In genomic region chr6:116047366-116047765, GRCm38 (mm10) we compare ENCODE assay signal across 17 mouse cellular contexts. TPM values are rescaled to one million over a fixed set of nuclear protein-coding genes. Genes with fewer than 3 reads are reported as not detected.
DNase-seq lines count a peak whose midpoint lies in the region; ATAC-seq and TF ChIP-seq lines count a peak whose summit lies in the region.
"Had no signal": no experiment of that assay in that cellular context is flagged by ENCODE, and none has a peak within 500 bp of the region (broad histone marks: within the 10 kb centered on the region; RNA-seq: fewer than 3 reads in every experiment).

No protein-coding gene starts in this region.

- TF ChIP-seq POLR2A in bone marrow macrophage, adult 2 months (IDR thresholded peaks at IDR 0.05; ENCODE audit: borderline replicate concordance, low read depth, low read length): no peak

- no peak for TF ChIP-seq CTCF in bone marrow macrophage, adult 2 months (IDR thresholded peaks at IDR 0.05; ENCODE audit: low read depth, low read length)

- H3K36me3 ChIP-seq in heart, embryonic 15.5 days: no peaks in the 10 kb centered on the region
- H3K36me3 ChIP-seq in forebrain, embryonic 14.5 days (ENCODE audit: control insufficient read depth, insufficient read depth, low read length): peaks cover 9% of the 10 kb centered on the region

- H3K4me3 ChIP-seq in heart, embryonic 15.5 days: no peak overlapping the region
- H3K4me3 ChIP-seq in bone marrow macrophage, adult 2 months (ENCODE audit: insufficient read depth, low read length): no peak overlapping the region
- H3K4me3 ChIP-seq in forebrain, embryonic 14.5 days (ENCODE audit: low read depth, low read length): no peak overlapping the region
- H3K4me3 ChIP-seq: embryonic facial prominence, embryonic 10.5 days; erythroblast, embryonic 14.5 days; hindbrain, embryonic 13.5 days had no signal

- intact Hi-C loops in heart, postnatal 36 days (cut with DNase I): no loop called here
- intact Hi-C loops in heart, postnatal 10 days (cut with DNase I): no loop called here

- no peak overlapping the region for H3K9ac ChIP-seq in heart, embryonic 15.5 days
- H3K9ac ChIP-seq in forebrain, embryonic 14.5 days (ENCODE audit: low read length): no peak overlapping the region
- H3K9ac ChIP-seq: hindbrain, embryonic 13.5 days had no signal

- 24% methylated on average over 3 of the region's 3 CpGs for WGBS in heart, embryonic 15.5 days
- WGBS in forebrain, embryonic 14.5 days: 70% methylated on average over 3 of the region's 3 CpGs

- peak; percentile 67 for DNase-seq in gastrocnemius, adult 18-20 months (ENCODE audit: low spot score)
- DNase-seq in gastrocnemius, postnatal 10 days: no peak
- no peak for DNase-seq in heart, postnatal 36 days
- peak; percentile 25 to 40 for DNase-seq in heart, postnatal 10 days
- no peak for DNase-seq in forebrain, embryonic 14.5 days (ENCODE audit: low spot score)
- DNase-seq: cerebellum, adult 11 months; kidney, postnatal 10 days; lung, adult 18-20 months; midbrain, embryonic 14.5 days; right cerebral cortex, adult 18-20 months; thymus, postnatal 36 days had no signal

- H3K9me3 ChIP-seq in heart, embryonic 15.5 days (replicated peaks): no peaks in the 10 kb centered on the region
- H3K9me3 ChIP-seq in forebrain, embryonic 14.5 days (replicated peaks; ENCODE audit: control insufficient read depth, low read length): peaks cover 4% of the 10 kb centered on the region; the same call in 1 of the 2 replicates

- peak overlapping the region; percentile 62 for H3K27ac ChIP-seq in heart, embryonic 15.5 days
- H3K27ac ChIP-seq in bone marrow macrophage, adult 2 months (ENCODE audit: insufficient read depth, low read depth, low read length): peak overlapping the region; percentile 25; the same call in 1 of the 2 replicates
- H3K27ac ChIP-seq in forebrain, embryonic 14.5 days (ENCODE audit: low read depth, low read length): no peak overlapping the region
- H3K27ac ChIP-seq: embryonic facial prominence, embryonic 10.5 days; hindbrain, embryonic 13.5 days had no signal

- peaks cover 27% of the 10 kb centered on the region for H3K4me1 ChIP-seq in heart, embryonic 15.5 days (replicated peaks)
- H3K4me1 ChIP-seq in bone marrow macrophage, adult 2 months (ENCODE audit: control insufficient read depth, insufficient read depth, low read length): peaks cover 33% of the 10 kb centered on the region
- peaks cover 3% of the 10 kb centered on the region; the same call in 1 of the 2 replicates for H3K4me1 ChIP-seq in forebrain, embryonic 14.5 days (ENCODE audit: control insufficient read depth, insufficient read depth, low read length)
- H3K4me1 ChIP-seq: embryonic facial prominence, embryonic 10.5 days had no signal

- 0 out of 2 replicates have a peak, but pooled peaks have one; percentile 47 for ATAC-seq in heart, embryonic 15.5 days (replicated peaks; ENCODE audit: insufficient number of reproducible peaks, insufficient read depth, low FRiP score, low read depth)
- ATAC-seq in forebrain, embryonic 14.5 days: no peak
- ATAC-seq: intestine, postnatal 0 days had no signal

- H3K4me2 ChIP-seq in heart, embryonic 15.5 days: no peak overlapping the region
- H3K4me2 ChIP-seq in forebrain, embryonic 14.5 days (ENCODE audit: low read length): no peak overlapping the region
- H3K4me2 ChIP-seq: hindbrain, embryonic 13.5 days had no signal

- H3K27me3 ChIP-seq in heart, embryonic 15.5 days: no peaks in the 10 kb centered on the region
- no peaks in the 10 kb centered on the region for H3K27me3 ChIP-seq in forebrain, embryonic 14.5 days (replicated peaks; ENCODE audit: control insufficient read depth, insufficient read depth, low read length)
- H3K27me3 ChIP-seq: hindbrain, embryonic 13.5 days had no signal

RNA-seq across cellular contexts. Expression of gene Plxnd1, which starts 52.6 kb away (rescaled TPM):
- 10 to 100 TPM; 20.0 to 23.7 TPM for total RNA-seq in gastrocnemius, adult 18-20 months (2021)
- 100 to 1,000 TPM in 1 of 2 experiments, 10 to 100 TPM in 1; 90.1 to 127 TPM for total RNA-seq in gastrocnemius, postnatal 10 days (2021)
- polyA plus RNA-seq in heart, embryonic 15.5 days (2015; fragmentation: Nextera tagmentation; extraction: Ambion mirVana): 38.6 and 53.4 TPM in 2 replicates
- total RNA-seq in heart, postnatal 36 days (2021): 10 to 100 TPM; 69.9 to 74.6 TPM
- 205 and 222 TPM in 2 replicates for polyA plus RNA-seq in bone marrow macrophage, adult 2 months (2012; ENCODE audit: insufficient read depth, insufficient read length, missing spikeins)
- total RNA-seq in heart, postnatal 10 days (2021): 100 to 1,000 TPM; 179 to 224 TPM
- polyA plus RNA-seq in forebrain, embryonic 14.5 days (2014; fragmentation: Nextera tagmentation; extraction: Ambion mirVana): 15.3 and 19.6 TPM in 2 replicates

Comparison
In these comparisons a context has a peak if more than half of its experiments do, and no peak if none do; other contexts are left out.
1. DNase-seq: peak in gastrocnemius, adult 18-20 months (single experiment) and heart, postnatal 10 days (2 of 2); none in gastrocnemius, postnatal 10 days (single experiment), heart, postnatal 36 days (0 of 2) and forebrain, embryonic 14.5 days (single experiment).